Mouse (Mus musculus) Muller cell, postnatal 12 days (primary cell): ENCODE data around the gene Gucy2e.

ENCODE experiments used
- DNase-seq: peaks from one replicate; pipeline ENCODE4 v3.0.0-alpha.2; 2015; ENCODE audit errors: inconsistent ontology term

Gene Gucy2e

GRCm38 (mm10) chr11:69236061-69236925 is 543 bp downstream of the Gucy2e start:
- no peak for DNase-seq

- peak; percentile 93 for DNase-seq
These were observed 1.4 kb downstream of the Gucy2e start for GRCm38 (mm10) chr11:69235285-69236060.

GRCm38 (mm10) chr11:69233141-69233540 is 3.7 kb downstream of the Gucy2e start:
- DNase-seq: no peak

- DNase-seq: no peak
These were observed 6.4 kb downstream of the Gucy2e start for GRCm38 (mm10) chr11:69230420-69230819.

- DNase-seq: no peak
These were observed 11.1 kb downstream of the Gucy2e start for GRCm38 (mm10) chr11:69225715-69226114.

- DNase-seq: no peak
These were observed 13.7 kb downstream of the Gucy2e start for GRCm38 (mm10) chr11:69223101-69223500.

- DNase-seq: no peak
These were observed 15.8 kb downstream of the Gucy2e start for GRCm38 (mm10) chr11:69221070-69221469.

- DNase-seq: no peak
These were observed 18.2 kb downstream of the Gucy2e start for GRCm38 (mm10) chr11:69218661-69219060.

GRCm38 (mm10) chr11:69217411-69217810 is 19.4 kb downstream of the Gucy2e start:
- DNase-seq: no peak

- no peak for DNase-seq
These were observed 25.4 kb downstream of the Gucy2e start for GRCm38 (mm10) chr11:69211431-69211830.

- DNase-seq: peak; percentile 14
These were observed 34.2 kb downstream of the Gucy2e start for GRCm38 (mm10) chr11:69202469-69203230.

- DNase-seq: no peak
These were observed 36.6 kb downstream of the Gucy2e start for GRCm38 (mm10) chr11:69200231-69200630.

GRCm38 (mm10) chr11:69199251-69199650 is 37.6 kb downstream of the Gucy2e start:
- no peak for DNase-seq

- no peak for DNase-seq
These were observed 39.1 kb downstream of the Gucy2e start, which contains the start of gene Alox8 for GRCm38 (mm10) chr11:69197743-69198142. TSS of gene Alox8 (minus strand) at chr11:69197843.

GRCm38 (mm10) chr11:69197194-69197593 is 39.6 kb downstream of the Gucy2e start:
- DNase-seq: no peak

GRCm38 (mm10) chr11:69196766-69197165 is 40.1 kb downstream of the Gucy2e start:
- no peak for DNase-seq

- DNase-seq: peak; percentile 21
These were observed 44.0 kb downstream of the Gucy2e start for GRCm38 (mm10) chr11:69192840-69193239.

GRCm38 (mm10) chr11:69185936-69186335 is 50.9 kb downstream of the Gucy2e start:
- no peak for DNase-seq

GRCm38 (mm10) chr11:69185031-69185430 is 51.8 kb downstream of the Gucy2e start:
- DNase-seq: no peak

GRCm38 (mm10) chr11:69180120-69180519 is 56.7 kb downstream of the Gucy2e start:
- no peak for DNase-seq

GRCm38 (mm10) chr11:69179512-69179911 is 57.3 kb downstream of the Gucy2e start:
- DNase-seq: peak; percentile 74

GRCm38 (mm10) chr11:69178525-69178924 is 58.3 kb downstream of the Gucy2e start:
- no peak for DNase-seq
